Mouse (Mus musculus) kidney, postnatal 10 days (tissue): Measurements from ENCODE around the gene Foxp1.

Source experiments
- DNase-seq: peaks from one replicate; pipeline ENCODE4 v3.0.0; 2021; ENCODE audit warnings: mixed read lengths

Gene Foxp1

DNA sequence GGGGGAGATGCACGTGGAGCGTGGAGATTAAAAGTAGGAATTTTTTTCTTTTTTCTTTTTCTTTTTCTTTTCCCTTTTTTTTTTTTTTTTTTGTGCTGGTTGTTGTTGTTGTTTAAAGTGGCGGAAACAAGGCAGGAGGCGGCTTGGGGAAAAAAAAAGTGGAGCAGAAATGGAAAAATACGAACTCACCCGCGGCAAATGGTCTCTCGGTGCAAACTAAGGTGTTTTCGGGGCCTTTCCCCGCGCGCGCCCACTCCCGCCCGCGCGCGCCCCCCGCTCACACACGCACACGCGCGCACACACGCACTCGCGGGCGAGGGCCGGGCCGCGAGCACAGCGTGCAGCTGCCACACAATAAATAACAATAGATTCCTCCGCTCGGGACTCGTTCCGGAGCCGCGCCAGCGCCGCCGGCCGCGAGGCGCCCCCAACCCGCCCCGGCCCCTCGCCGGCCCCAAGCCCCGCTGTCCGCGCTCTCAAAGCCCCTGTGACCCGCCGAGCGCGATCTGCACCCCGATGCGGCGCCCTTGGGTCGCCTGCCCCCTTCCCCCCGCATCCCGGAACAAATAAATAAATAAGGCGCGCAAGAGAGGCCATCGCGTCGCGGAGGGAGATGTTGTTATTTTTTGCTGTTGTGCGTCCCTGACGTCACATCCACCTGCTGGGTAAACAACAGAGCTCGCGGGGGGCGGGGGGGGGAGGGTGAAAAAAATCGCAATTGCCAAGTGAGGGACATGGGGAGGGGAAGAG lies at the start of gene Foxp1:
TSS of gene Foxp1 (minus strand) at position 363 of the 750 bp plus-strand sequence.
- peak; percentile 86 for DNase-seq

- no peak for DNase-seq
These were observed 49.5 kb upstream of the Foxp1 start for GRCm38 (mm10) chr6:99572071-99572470.

DNA sequence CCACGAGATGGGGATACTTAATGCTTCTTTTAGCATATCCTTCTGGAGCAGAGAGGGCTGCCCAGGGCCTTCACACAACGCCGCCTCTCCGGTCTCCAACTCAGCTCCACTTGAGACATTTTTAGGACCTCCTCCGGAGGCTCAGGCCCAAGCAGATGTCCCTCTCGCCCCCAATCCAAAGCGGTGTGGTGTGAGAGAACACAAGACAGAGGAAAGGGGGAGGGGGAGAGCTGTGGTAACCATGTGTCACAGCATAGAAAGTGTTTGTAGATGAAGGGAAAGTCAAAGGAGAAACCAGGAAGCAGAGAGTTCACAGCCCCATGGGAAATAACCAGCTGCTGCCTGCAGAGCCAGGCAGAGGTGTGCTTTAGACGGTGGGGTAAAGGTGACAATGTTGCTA lies 44.4 kb upstream of the Foxp1 start:
- DNase-seq, result no peak

GRCm38 (mm10) chr6:99564766-99565165 lies 42.2 kb upstream of the Foxp1 start:
- no peak for DNase-seq

DNA sequence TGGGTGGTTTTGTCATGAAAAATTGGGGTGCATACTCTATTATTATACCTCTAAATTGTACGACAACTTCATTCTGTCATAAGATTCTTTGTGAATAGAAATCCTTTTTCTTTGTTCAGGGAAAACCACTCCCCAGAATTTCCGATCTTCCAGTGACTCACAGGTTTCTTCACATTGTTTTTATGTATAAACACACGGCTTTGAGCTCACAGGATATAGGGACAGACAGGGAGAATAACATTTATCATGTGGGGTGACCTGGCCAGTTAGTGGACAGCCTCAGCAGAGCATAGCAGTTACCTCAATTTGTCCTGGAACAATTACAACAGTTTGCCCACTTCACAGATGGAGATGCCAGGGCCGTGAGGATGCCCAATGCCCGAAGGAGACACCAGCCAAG lies 34.4 kb upstream of the Foxp1 start:
- no peak for DNase-seq

DNA sequence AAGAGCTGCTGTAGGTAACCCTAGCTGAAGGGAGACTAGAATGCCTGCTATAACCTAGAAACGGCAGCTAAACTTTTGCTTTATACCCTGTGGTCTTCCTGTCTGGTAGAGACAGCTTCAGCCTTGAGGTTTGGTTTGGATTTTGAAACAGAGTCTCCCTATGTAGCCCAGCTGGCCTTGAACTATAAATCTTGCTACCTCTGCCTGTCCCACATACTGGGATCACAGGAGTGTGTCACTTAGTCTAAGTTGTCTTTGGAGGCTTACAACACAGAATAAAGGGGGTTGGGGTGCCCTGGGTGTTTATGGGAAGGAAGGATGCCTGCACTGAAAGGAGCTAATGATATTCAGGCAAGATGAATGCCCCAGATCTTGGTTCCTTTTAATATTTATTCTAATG lies 30.3 kb upstream of the Foxp1 start:
- DNase-seq, result no peak

DNA sequence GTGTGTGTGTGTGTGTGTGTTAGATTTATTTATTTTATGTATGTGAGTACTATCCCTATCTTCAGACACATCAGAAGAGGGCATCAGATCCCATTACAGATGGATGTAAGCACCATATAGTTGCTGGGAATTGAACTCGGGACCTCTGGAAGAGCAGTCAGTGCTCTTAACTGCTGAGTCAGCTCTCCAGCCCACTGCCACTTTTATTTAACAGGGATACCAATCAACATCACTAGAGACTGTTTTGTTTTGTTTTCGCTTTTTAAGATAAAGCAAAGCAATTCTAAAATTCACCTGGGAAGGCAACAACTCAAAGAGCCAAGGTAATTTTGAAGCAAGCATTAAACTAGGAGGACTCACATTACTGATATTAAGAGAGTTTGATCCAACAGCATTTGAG lies 23.9 kb upstream of the Foxp1 start:
- DNase-seq, result no peak

GRCm38 (mm10) chr6:99545437-99545836 lies 22.9 kb upstream of the Foxp1 start:
- DNase-seq, result no peak

DNA sequence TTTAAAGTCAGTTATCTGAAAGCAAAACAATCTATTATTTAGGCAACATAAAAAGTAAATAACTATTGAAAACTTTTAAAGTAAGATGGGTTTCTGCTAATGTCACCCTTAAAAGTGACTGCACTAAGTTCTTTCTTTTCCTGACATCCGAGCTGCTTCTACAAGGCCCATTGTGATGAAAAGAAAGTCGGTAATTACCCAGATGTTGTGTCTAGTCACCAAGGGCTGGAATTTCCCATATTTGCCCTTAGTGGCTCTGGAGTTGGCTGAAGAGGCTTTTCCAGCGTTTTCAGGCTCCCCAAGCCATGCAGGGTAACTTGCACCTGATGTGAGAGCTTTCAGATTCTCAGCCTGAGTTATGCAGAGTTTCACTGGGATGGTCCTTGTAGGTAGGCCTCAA lies 18.6 kb upstream of the Foxp1 start:
- no peak for DNase-seq

DNA sequence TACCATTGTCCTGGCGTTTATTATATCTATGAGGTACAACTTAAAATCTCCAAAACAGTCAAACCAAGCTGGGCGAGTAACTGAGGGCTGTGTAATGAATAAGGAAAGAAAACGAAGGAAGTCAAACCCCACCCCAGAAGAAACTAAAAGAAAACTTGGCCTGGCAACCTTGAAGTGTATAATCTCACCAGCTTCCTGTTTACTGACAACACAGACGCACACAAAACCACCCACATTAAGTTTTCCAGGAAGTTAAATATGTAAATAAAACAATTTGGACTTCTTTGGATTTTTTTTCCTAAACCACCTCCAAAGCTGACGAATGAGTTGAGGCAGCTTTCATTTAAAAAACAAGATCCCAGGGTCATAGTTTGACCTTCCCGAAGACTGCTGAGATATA lies 18.1 kb upstream of the Foxp1 start:
- DNase-seq, result no peak

DNA sequence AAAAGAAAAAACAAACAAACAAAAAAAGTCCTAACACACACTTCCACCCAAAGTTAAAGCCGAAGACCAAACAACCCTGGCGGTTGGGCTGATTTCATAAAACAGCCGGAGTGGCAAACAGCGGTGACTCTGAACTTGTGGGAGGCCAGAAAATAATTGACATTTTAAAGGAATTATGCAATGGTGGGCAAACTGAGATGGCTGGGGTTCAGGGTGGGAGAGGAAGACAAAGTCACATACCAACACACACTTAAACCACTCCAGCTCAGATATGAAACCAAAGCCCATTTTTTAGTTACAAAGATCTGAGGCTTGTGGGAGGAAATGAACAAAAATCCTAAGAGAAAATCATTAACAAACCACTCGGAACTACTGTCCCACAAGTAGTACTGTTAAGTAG lies 17.6 kb upstream of the Foxp1 start:
- DNase-seq, result no peak

DNA sequence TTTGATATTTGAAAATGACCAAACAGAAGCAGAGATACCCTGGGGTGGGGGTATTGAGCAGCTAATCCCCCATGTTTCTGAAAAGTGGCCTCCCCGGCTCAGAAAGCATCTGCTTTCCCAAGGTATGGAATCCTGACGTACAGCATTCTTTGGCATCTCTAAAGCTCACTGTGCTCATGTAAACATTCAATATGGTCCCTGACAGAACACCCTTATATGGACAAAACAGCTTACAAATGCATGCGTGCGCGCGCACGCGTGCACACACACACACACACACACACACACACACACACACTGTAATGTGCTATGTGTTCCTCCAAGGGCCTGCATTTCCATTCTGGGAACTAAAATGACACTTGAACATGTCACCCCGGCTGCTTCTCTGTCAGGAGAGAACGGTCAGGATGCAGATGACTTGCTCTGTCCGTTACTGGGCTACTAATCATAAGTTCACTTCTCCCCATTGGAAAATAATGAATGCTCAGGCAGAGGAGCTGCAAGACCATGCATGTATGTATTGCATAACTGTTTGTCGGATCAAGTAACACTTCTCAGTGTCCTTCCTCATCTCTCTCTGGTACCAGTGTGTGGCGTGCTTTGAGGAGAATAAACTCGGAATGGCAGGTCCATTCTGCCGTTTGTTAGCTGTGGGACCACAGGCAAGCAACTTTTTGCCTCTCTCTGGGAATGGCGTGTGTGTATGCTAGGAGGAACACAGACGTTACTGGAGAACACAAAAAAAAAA lies 15.8 kb upstream of the Foxp1 start:
- no peak for DNase-seq

GRCm38 (mm10) chr6:99534211-99534745 lies 11.8 kb upstream of the Foxp1 start:
- DNase-seq, result no peak

GRCm38 (mm10) chr6:99532458-99532857 lies 9.9 kb upstream of the Foxp1 start:
- DNase-seq, result no peak

- DNase-seq, result no peak
These were observed 6.5 kb upstream of the Foxp1 start for GRCm38 (mm10) chr6:99528972-99529371.

DNA sequence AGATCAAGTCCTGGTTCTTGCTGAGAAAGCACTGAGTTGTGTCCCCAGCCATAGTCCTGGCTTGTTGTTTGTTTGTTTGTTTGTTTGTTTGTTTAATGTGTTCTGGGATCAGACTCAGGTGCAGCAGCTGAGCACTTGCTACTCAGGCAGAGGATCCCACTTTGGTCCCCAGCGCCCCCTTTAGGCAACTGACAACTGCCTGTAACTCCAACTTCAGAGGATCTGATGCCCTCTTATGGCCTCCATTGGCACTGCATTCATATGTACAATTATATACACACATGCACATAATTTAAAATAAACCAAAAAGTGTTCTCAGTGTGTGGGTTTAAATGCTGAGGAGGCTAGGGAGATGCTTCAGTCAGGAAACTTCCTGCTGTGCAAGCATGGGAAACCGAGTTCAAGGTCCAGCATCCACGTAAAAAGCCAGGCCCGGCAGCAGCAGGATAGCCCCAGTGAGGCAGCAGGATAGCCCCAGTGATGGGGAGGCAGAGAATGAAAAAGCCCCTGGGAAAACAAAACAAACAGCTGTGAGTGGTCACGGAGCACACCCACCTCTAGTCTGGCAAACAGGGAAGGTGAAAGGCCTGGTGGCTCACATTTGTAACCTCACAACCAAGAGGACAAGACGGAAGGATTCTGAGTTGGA lies 5.1 kb upstream of the Foxp1 start:
- DNase-seq, result peak; percentile 21

DNA sequence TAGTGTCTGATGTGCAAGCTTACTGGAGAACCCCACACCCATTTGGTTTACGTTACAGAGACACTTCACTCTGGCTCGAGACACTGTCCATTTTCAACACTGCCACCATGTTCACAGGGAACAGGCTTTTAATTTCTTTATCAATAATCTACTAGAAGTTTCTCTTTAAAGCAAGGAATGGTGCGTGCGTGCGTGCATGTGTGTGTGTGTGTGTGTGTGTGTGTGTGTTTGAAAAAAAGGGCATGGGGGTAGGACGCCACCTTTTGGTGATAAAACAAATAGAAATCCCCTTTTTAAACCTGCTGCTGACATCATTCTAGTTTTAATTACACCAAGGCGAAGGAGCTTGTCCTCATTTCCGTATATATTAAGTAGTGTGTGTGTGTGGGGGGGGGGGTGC lies 2.8 kb upstream of the Foxp1 start:
- peak; percentile 58 for DNase-seq

GRCm38 (mm10) chr6:99523679-99524370 lies 1.3 kb upstream of the Foxp1 start:
- no peak for DNase-seq

DNA sequence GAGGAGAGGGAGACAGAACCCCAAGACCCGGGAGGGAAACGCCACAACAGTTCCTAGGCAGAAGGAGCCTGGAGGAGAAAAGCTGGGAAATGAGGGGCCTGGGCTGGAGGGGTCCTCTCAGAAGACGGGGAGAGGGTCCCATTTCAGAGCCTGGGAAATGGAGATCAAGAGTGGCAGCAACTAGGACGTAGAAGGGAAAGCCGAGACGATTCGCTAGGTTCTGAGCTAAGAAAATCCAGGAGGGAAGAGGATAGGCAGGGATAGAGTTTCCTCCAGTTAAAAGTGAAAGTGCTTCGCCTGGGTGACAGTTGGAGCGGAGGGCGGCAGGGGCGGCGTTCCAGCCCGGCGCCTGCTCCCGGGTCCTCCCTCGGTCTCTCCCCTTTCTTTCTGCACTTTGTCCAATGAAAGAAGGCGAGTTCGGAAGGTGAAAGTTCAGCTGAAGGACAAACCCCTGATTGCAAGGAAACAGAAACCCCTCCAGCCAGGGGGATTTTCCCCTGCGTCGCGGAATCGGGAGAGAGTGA lies 650 bp upstream of the Foxp1 start:
- DNase-seq, result peak; percentile 84

GRCm38 (mm10) chr6:99521641-99522358 lies 721 bp downstream of the Foxp1 start:
- peak; percentile 65 for DNase-seq

- peak; percentile 80 for DNase-seq
These were observed 1.4 kb downstream of the Foxp1 start for GRCm38 (mm10) chr6:99521038-99521640.

DNA sequence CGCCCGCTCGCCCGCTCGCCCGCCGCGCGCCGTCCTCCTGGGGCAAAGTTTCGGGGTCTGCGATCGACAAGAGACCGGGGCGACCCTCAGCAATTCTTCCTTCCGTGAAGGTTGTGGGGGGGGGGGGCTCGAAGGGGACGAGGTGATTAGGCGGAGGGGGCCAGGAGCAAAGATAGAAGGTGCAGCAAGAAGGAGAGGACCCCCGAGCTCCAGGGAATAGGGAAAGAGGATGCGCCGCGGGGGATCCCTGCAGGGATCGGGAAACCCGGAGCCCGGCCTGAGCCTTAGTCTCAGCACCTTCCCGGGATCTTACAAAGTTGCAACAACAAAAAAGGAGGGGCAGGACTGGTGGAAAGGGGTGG lies 1.9 kb downstream of the Foxp1 start:
- DNase-seq, result no peak
